ENCODE assay signal across 9 mouse cellular contexts in genomic region chr9:122736742-122737141, GRCm38 (mm10). TPM values are rescaled to one million over a fixed set of nuclear protein-coding genes. Genes with fewer than 3 reads are reported as not detected.
DNase-seq lines count a peak whose midpoint lies in the region; ATAC-seq lines count a peak whose summit lies in the region.
"Had no signal": no experiment of that assay in that cellular context is flagged by ENCODE, and none has a peak within 500 bp of the region (broad histone marks: within the 10 kb centered on the region; RNA-seq: fewer than 3 reads in every experiment).

No protein-coding gene starts in this region.

- no peak overlapping the region for H3K4me2 ChIP-seq in hindbrain, embryonic 11.5 days (replicated peaks; ENCODE audit: low read depth, low read length)
- H3K4me2 ChIP-seq in hindbrain, embryonic 13.5 days = no peak overlapping the region
- H3K4me2 ChIP-seq: liver, embryonic 15.5 days had no signal

- DNase-seq in hindbrain, embryonic 11.5 days (ENCODE audit: low spot score) = peak; percentile 77
- DNase-seq in 3T3-L1 (ENCODE audit: low read depth, low spot score) (peak; percentile 86), MEL-GATA-1-ER (ENCODE audit: extremely low read depth, low read depth) (peak; percentile 20)
- peak; percentile 69 to 80 for DNase-seq in cerebellum, postnatal 10 days
- DNase-seq in hindlimb bud, embryonic 11.5 days (ENCODE audit: extremely low spot score, low read depth, low spot score) = peak; percentile 33
- no peak for DNase-seq in frontal cortex, postnatal 25 days (ENCODE audit: low spot score in 2 of 2)

- H3K9ac ChIP-seq in hindbrain, embryonic 11.5 days (ENCODE audit: low read depth, low read length) = no peak overlapping the region
- no peak overlapping the region for H3K9ac ChIP-seq in hindbrain, embryonic 13.5 days
- H3K9ac ChIP-seq: liver, embryonic 15.5 days had no signal

- H3K27me3 ChIP-seq in hindbrain, embryonic 11.5 days (ENCODE audit: control insufficient read depth, insufficient read depth, low read length) = no peaks in the 10 kb centered on the region
- peaks cover 21% of the 10 kb centered on the region for H3K27me3 ChIP-seq in hindbrain, embryonic 13.5 days

- no peaks in the 10 kb centered on the region for H3K4me1 ChIP-seq in hindbrain, embryonic 11.5 days (replicated peaks; ENCODE audit: control insufficient read depth, insufficient read depth, low read length)
- no peaks in the 10 kb centered on the region for H3K4me1 ChIP-seq in hindbrain, embryonic 13.5 days (replicated peaks)
- H3K4me1 ChIP-seq: liver, embryonic 15.5 days had no signal

- ATAC-seq in hindbrain, embryonic 11.5 days (ENCODE audit: low FRiP score) = no peak
- ATAC-seq in hindbrain, embryonic 13.5 days (ENCODE audit: low FRiP score) = no peak
- peak; percentile 63; the same call in 1 of the 2 replicates for ATAC-seq in megakaryocyte-erythroid progenitor cell, adult 5-6 weeks (replicated peaks; ENCODE audit: low FRiP score, low TSS enrichment, poor library complexity, severe bottlenecking)

- WGBS in hindbrain, embryonic 11.5 days = 30% methylated on average over 4 of the region's 4 CpGs
- WGBS in hindbrain, embryonic 13.5 days = 23% methylated on average over 4 of the region's 4 CpGs

- no peak overlapping the region for H3K27ac ChIP-seq in hindbrain, embryonic 11.5 days (ENCODE audit: low read depth, low read length)
- no peak overlapping the region for H3K27ac ChIP-seq in hindbrain, embryonic 13.5 days
- H3K27ac ChIP-seq: liver, embryonic 15.5 days had no signal

- H3K36me3 ChIP-seq in hindbrain, embryonic 11.5 days (ENCODE audit: control insufficient read depth, insufficient read depth, low read length) = no peaks in the 10 kb centered on the region
- no peaks in the 10 kb centered on the region for H3K36me3 ChIP-seq in hindbrain, embryonic 13.5 days
- H3K36me3 ChIP-seq: liver, embryonic 15.5 days had no signal

- no peak overlapping the region for H3K4me3 ChIP-seq in hindbrain, embryonic 11.5 days (ENCODE audit: low read depth, low read length)
- no peak overlapping the region for H3K4me3 ChIP-seq in hindbrain, embryonic 13.5 days
- H3K4me3 ChIP-seq: liver, embryonic 15.5 days had no signal

- H3K9me3 ChIP-seq in hindbrain, embryonic 11.5 days (ENCODE audit: control insufficient read depth, low read length) = no peaks in the 10 kb centered on the region
- no peaks in the 10 kb centered on the region for H3K9me3 ChIP-seq in hindbrain, embryonic 13.5 days
- H3K9me3 ChIP-seq: liver, embryonic 15.5 days had no signal

RNA-seq across cellular contexts. Expression of gene Topaz1, which starts 10.4 kb away (rescaled TPM):
- polyA plus RNA-seq in hindbrain, embryonic 11.5 days (2014; fragmentation: Nextera tagmentation; extraction: Ambion mirVana) = not detected in 2 replicates
- polyA plus RNA-seq in hindbrain, embryonic 13.5 days (2015; fragmentation: Nextera tagmentation; extraction: Ambion mirVana) = not detected in 2 replicates
- not detected in 2 replicates for total RNA-seq in megakaryocyte-erythroid progenitor cell, adult 5-6 weeks (2014; fragmentation: Nextera tagmentation)
- total RNA-seq in megakaryocyte-erythroid progenitor cell, adult 5-6 weeks (2017) = not detected in 2 replicates

Comparison
In these comparisons a context has a peak if more than half of its experiments do, and no peak if none do; other contexts are left out.
1. DNase-seq: peak in hindbrain, embryonic 11.5 days (single experiment), 3T3-L1 (single experiment), MEL-GATA-1-ER (single experiment), cerebellum, postnatal 10 days (2 of 2) and hindlimb bud, embryonic 11.5 days (single experiment); none in frontal cortex, postnatal 25 days (0 of 2).